Mouse (Mus musculus): Measurements from ENCODE around the gene Ltb. TPM values are rescaled to one million over a fixed set of nuclear protein-coding genes. Genes with fewer than 3 reads are reported as not detected.
A peak's percentile ranks its signal among the peaks of the same experiment; 100 is the strongest.

The Ltb gene
- total and polyA plus RNA-seq, 3 experiments: 1.1 to 1.5 TPM; not detected in 1

- no peak for TF ChIP-seq ELF1 (IDR thresholded peaks at IDR 0.05; ENCODE audit: low read depth, low read length)
- no peak for TF ChIP-seq CHD1 (IDR thresholded peaks at IDR 0.05; ENCODE audit: low read depth, low read length)
- no peak for TF ChIP-seq MYC (IDR thresholded peaks at IDR 0.05; ENCODE audit: low read depth, low read length)
- TF ChIP-seq SMC3 (IDR thresholded peaks at IDR 0.05; ENCODE audit: low read depth, low read length): peak; percentile 98
- no peak for TF ChIP-seq MXI1 (IDR thresholded peaks at IDR 0.05; ENCODE audit: low read depth, low read length)
Measured at GRCm38 (mm10) chr17:35178528-35178927, 15.7 kb upstream of the Ltb start (continued).

GRCm38 (mm10) chr17:35180093-35180492 is 14.1 kb upstream of the Ltb start:
- Histone ChIP-seq H3K4me3 (ENCODE audit: control insufficient read depth in 1 of 2, insufficient read depth in 1 of 2, low read depth in 2 of 2, low read length in 2 of 2) (no peak overlapping the region), H3K79me2 (ENCODE audit: control insufficient read depth, insufficient read depth, low read length, poor library complexity) (no peaks in the 10 kb centered on the region), H3K9me3 (replicated peaks; ENCODE audit: insufficient read depth, low read length) (no peaks in the 10 kb centered on the region), H3K4me1 (ENCODE audit: control insufficient read depth in 1 of 2, insufficient read depth in 2 of 2, low read length in 2 of 2) (peaks cover 0 to 3% of the 10 kb centered on the region in 2 experiments; a peak in 2 of 4 replicates), H3K27ac (ENCODE audit: control insufficient read depth, low read depth, low read length) (no peak overlapping the region), H3K27me3 (ENCODE audit: control insufficient read depth in 1 of 2, insufficient read depth in 2 of 2, low read length in 2 of 2) (no peaks in the 10 kb centered on the region), H3K36me3 (ENCODE audit: control insufficient read depth in 1 of 2, insufficient read depth in 2 of 2, low read length in 2 of 2) (peaks cover 0 to 5% of the 10 kb centered on the region in 2 experiments; a peak in 2 of 4 replicates), H3K9ac (ENCODE audit: control insufficient read depth, low read depth, low read length, poor library complexity, severe bottlenecking) (no peak overlapping the region)
- TF ChIP-seq TAL1 (IDR thresholded peaks at IDR 0.05; ENCODE audit: low read length): no peak
- no peak for TF ChIP-seq TCF12 (IDR thresholded peaks at IDR 0.05; ENCODE audit: low read depth, low read length)
- TF ChIP-seq MAFK (IDR thresholded peaks at IDR 0.05; ENCODE audit: borderline replicate concordance, low read depth, low read length): no peak
- TF ChIP-seq RAD21 (IDR thresholded peaks at IDR 0.05; ENCODE audit: low read depth, low read length): no peak
- no peak for TF ChIP-seq USF2 (IDR thresholded peaks at IDR 0.05; ENCODE audit: borderline replicate concordance in 1 of 2, insufficient read depth in 1 of 2, low read depth in 1 of 2, low read length in 2 of 2)
- no peak for TF ChIP-seq KAT2A (conservative IDR thresholded peaks at IDR 0.05; ENCODE audit: low read depth, low read length)
- no peak for TF ChIP-seq POLR2A (IDR thresholded peaks at IDR 0.05; ENCODE audit: control insufficient read depth in 1 of 2, insufficient read depth in 1 of 2, low read depth in 1 of 2, low read length in 2 of 2, poor library complexity in 1 of 2)
- TF ChIP-seq ZC3H11A (IDR thresholded peaks at IDR 0.05; ENCODE audit: low read depth, low read length): no peak
- no peak for TF ChIP-seq RCOR1 (IDR thresholded peaks at IDR 0.05; ENCODE audit: low read depth, low read length)
- no peak for DNase-seq (ENCODE audit: low read depth, low spot score)

DNA sequence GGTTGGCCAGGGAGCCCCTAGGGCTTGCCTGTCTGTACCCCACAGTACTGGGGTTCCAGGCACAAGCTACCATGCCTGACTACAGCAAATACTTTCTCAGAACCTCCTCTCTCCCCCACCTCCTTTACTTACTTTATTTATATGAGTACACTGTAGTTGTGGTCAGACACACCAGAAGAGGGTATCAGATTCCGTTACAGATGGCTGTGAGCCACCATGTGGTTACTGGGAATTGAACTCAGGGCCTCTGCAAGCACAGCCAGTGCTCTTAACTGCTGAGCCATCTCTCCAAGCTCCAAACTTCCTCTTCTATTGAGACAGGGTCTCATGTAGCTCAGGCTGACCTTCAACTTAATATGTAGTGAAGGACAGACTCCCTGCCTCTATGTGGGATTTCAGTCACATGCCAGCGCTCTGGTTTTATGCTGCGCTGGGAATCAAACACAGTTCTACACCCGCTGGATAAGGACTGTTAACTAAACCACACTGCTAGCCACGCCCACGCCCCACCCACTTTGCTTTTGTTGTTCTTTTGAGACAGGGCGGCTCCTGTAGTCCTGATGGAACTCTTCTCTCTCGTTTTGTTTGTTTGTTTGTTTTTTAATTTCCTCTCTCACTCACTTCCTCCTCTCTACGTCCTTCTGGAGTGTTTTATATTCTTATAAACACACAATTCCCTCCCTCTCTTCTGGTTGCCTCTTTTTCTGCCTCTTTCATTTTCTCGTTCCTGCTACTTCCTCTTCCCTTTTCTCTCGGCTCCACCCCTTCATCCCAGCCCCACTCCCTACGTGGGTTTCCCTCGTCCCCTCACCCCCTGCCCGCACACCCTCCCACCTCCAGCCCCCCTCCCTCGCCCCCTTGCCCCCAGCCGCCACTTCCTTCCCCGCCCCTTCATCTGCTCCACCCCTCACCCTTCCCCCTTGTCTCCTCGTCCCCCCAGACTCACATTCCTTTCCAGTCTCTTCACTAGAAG is 8.3 kb upstream of the Ltb start:
- peak; percentile 95 for DNase-seq (ENCODE audit: low read depth, low spot score)
- H3K9me3 ChIP-seq (replicated peaks; ENCODE audit: insufficient read depth, low read length): no peaks in the 10 kb centered on the region
- H3K79me2 ChIP-seq (ENCODE audit: control insufficient read depth, insufficient read depth, low read length, poor library complexity): no peaks in the 10 kb centered on the region
- peaks cover 0 to 33% of the 10 kb centered on the region in 2 experiments; a peak in 2 of 4 replicates for H3K36me3 ChIP-seq (ENCODE audit: control insufficient read depth in 1 of 2, insufficient read depth in 2 of 2, low read length in 2 of 2)
- H3K9ac ChIP-seq (ENCODE audit: control insufficient read depth, low read depth, low read length, poor library complexity, severe bottlenecking): peak overlapping the region; percentile 79
- H3K4me3 ChIP-seq (ENCODE audit: control insufficient read depth in 1 of 2, insufficient read depth in 1 of 2, low read depth in 2 of 2, low read length in 2 of 2): peak overlapping the region; percentile 79 to 86
- peaks cover 15 to 43% of the 10 kb centered on the region in 2 experiments for H3K4me1 ChIP-seq (ENCODE audit: control insufficient read depth in 1 of 2, insufficient read depth in 2 of 2, low read length in 2 of 2)
- H3K27ac ChIP-seq (ENCODE audit: control insufficient read depth, low read depth, low read length): peak overlapping the region; percentile 93
- H3K27me3 ChIP-seq (ENCODE audit: control insufficient read depth in 1 of 2, insufficient read depth in 2 of 2, low read length in 2 of 2): no peaks in the 10 kb centered on the region
- TF ChIP-seq ZMIZ1 (IDR thresholded peaks at IDR 0.05; ENCODE audit: low read depth, low read length) (no peak), USF1 (IDR thresholded peaks at IDR 0.05; ENCODE audit: low read depth, low read length) (peak; percentile 70), MEF2A (IDR thresholded peaks at IDR 0.05; ENCODE audit: extremely low read depth, insufficient replicate concordance, low read depth, low read length, poor library complexity, severe bottlenecking) (no peak), POLR2A (IDR thresholded peaks at IDR 0.05; ENCODE audit: control insufficient read depth in 1 of 2, insufficient read depth in 1 of 2, low read depth in 1 of 2, low read length in 2 of 2, poor library complexity in 1 of 2) (peak in 1 of 2 experiments; percentile 65; a peak in 1 of 4 replicates), RCOR1 (IDR thresholded peaks at IDR 0.05; ENCODE audit: low read depth, low read length) (no peak), MAFK (IDR thresholded peaks at IDR 0.05; ENCODE audit: borderline replicate concordance, low read depth, low read length) (0 out of 2 replicates have a peak, but pooled peaks have one; percentile 37), ZNF384 (IDR thresholded peaks at IDR 0.05; ENCODE audit: low read depth, low read length) (0 out of 2 replicates have a peak, but pooled peaks have one; percentile 11), E2F4 (IDR thresholded peaks at IDR 0.05; ENCODE audit: borderline replicate concordance, low read depth, low read length) (no peak), CTCF (IDR thresholded peaks at IDR 0.05 in 2 of 3, conservative IDR thresholded peaks at IDR 0.05 in 1 of 3; ENCODE audit: control insufficient read depth in 1 of 3, insufficient read depth in 1 of 3, low read depth in 2 of 3, low read length in 3 of 3, poor library complexity in 1 of 3, severe bottlenecking in 1 of 3) (no peak), JUND (IDR thresholded peaks at IDR 0.05; ENCODE audit: low read depth, low read length) (no peak), TCF12 (IDR thresholded peaks at IDR 0.05; ENCODE audit: low read depth, low read length) (0 out of 2 replicates have a peak, but pooled peaks have one; percentile 37), CHD2 (IDR thresholded peaks at IDR 0.05; ENCODE audit: low read length) (no peak), ZKSCAN1 (IDR thresholded peaks at IDR 0.05; ENCODE audit: low read depth, low read length) (no peak), SIN3A (IDR thresholded peaks at IDR 0.05; ENCODE audit: low read length) (peak; percentile 81; the same call in 1 of the 2 replicates), HCFC1 (IDR thresholded peaks at IDR 0.05; ENCODE audit: low read depth, low read length) (peak; percentile 47; the same call in 1 of the 2 replicates)
